Mouse (Mus musculus) megakaryocyte progenitor cell, adult 5-6 weeks (primary cell): ENCODE measurements around the gene Adcyap1r1. TPM values are rescaled to one million over a fixed set of nuclear protein-coding genes. Genes with fewer than 3 reads are reported as not detected.

ENCODE experiments used
- total RNA-seq, 2 experiments: library from RNA; stranded (forward) in 1 of 2; stranded (reverse) in 1 of 2; fragments of 157-497, 149-512 nt in 1 of 2; fragments of 200-1000 nt in 1 of 2; gene quantifications; 2 replicates each; pipeline versions ENCODE4 v1.2.3 to v1.2.4; 2015 to 2017

Gene Adcyap1r1
- total RNA-seq, 2 experiments from 2014 or later: 0.08 TPM; not detected in 1

Other genes with a start within 250 kb of the Adcyap1r1 start
- gene Mindy4, start 248.6 kb upstream of the Adcyap1r1 start, total RNA-seq (2015): 2.0 and 3.0 TPM in 2 replicates
- 4.6 and 5.7 TPM in 2 replicates for gene Mindy4, start 248.6 kb upstream of the Adcyap1r1 start, total RNA-seq (2017)
- gene Aqp1, start 115.5 kb upstream of the Adcyap1r1 start, total RNA-seq (2015): 15.4 and 24.8 TPM in 2 replicates
- gene Aqp1, start 115.5 kb upstream of the Adcyap1r1 start, total RNA-seq (2017): 29.3 and 51.0 TPM in 2 replicates
- not detected in 2 replicates for gene Ghrhr, start 75.7 kb upstream of the Adcyap1r1 start, total RNA-seq (2015)
- gene Ghrhr, start 75.7 kb upstream of the Adcyap1r1 start, total RNA-seq (2017): not detected in 2 replicates
- not detected in 2 replicates for gene Neurod6, start 229.3 kb downstream of the Adcyap1r1 start, total RNA-seq (2015)
- gene Neurod6, start 229.3 kb downstream of the Adcyap1r1 start, total RNA-seq (2017): not detected in 2 replicates